Comparison of ENCODE assay signal across 8 mouse cellular contexts in genomic region chr10:30600542-30600966, GRCm38 (mm10). TPM values are rescaled to one million over a fixed set of nuclear protein-coding genes. Genes with fewer than 3 reads are reported as not detected.
DNase-seq lines count a peak whose midpoint lies in the region; ATAC-seq lines count a peak whose summit lies in the region.

Gene Trmt11 (minus strand): TSS chr10:30600749.

- WGBS in embryonic facial prominence, embryonic 14.5 days, result under 1% methylated on average over 7 of the region's 28 CpGs
- WGBS in kidney, embryonic 14.5 days, result under 1% methylated on average over 21 of the region's 28 CpGs
- WGBS in limb, embryonic 15.5 days, result under 1% methylated on average over 28 of the region's 28 CpGs

- H3K4me2 ChIP-seq in embryonic facial prominence, embryonic 14.5 days (ENCODE audit: low read depth, low read length), result peak within 1 kb of the TSS; percentile 81
- H3K4me2 ChIP-seq in kidney, embryonic 14.5 days (replicated peaks; ENCODE audit: low read depth, low read length), result peak within 1 kb of the TSS; percentile 80
- peak within 1 kb of the TSS; percentile 62 for H3K4me2 ChIP-seq in limb, embryonic 15.5 days

- no peaks in the 10 kb centered on the region for H3K27me3 ChIP-seq in embryonic facial prominence, embryonic 14.5 days (replicated peaks; ENCODE audit: control insufficient read depth, insufficient read depth, low read length)
- no peaks in the 10 kb centered on the region for H3K27me3 ChIP-seq in kidney, embryonic 14.5 days (ENCODE audit: control insufficient read depth, insufficient read depth, low read length)
- H3K27me3 ChIP-seq in limb, embryonic 15.5 days, result no peaks in the 10 kb centered on the region

- peak within 1 kb of the TSS; percentile 91 for H3K9ac ChIP-seq in embryonic facial prominence, embryonic 14.5 days (ENCODE audit: low read depth, low read length)
- peak within 1 kb of the TSS; percentile 87 for H3K9ac ChIP-seq in kidney, embryonic 14.5 days (ENCODE audit: low read depth, low read length)
- H3K9ac ChIP-seq in limb, embryonic 15.5 days, result peak within 1 kb of the TSS; percentile 78

- peaks cover 3% of the 10 kb centered on the region; the same call in 1 of the 2 replicates for H3K4me1 ChIP-seq in embryonic facial prominence, embryonic 14.5 days (ENCODE audit: control insufficient read depth, insufficient read depth, low read length)
- peaks cover 7% of the 10 kb centered on the region; the same call in 1 of the 2 replicates for H3K4me1 ChIP-seq in kidney, embryonic 14.5 days (ENCODE audit: control insufficient read depth, insufficient read depth, low read length)
- peaks cover 10% of the 10 kb centered on the region for H3K4me1 ChIP-seq in limb, embryonic 15.5 days

- H3K27ac ChIP-seq in embryonic facial prominence, embryonic 14.5 days (replicated peaks; ENCODE audit: low read depth, low read length), result peak within 1 kb of the TSS; percentile 85
- H3K27ac ChIP-seq in kidney, embryonic 14.5 days (ENCODE audit: low read depth, low read length), result peak within 1 kb of the TSS; percentile 63
- peak within 1 kb of the TSS; percentile 86 for H3K27ac ChIP-seq in limb, embryonic 15.5 days

- peak; percentile 98 for ATAC-seq in embryonic facial prominence, embryonic 14.5 days (ENCODE audit: low read depth)
- peak; percentile 96 for ATAC-seq in kidney, embryonic 14.5 days (ENCODE audit: low FRiP score, low TSS enrichment)
- peak; percentile 91 for ATAC-seq in limb, embryonic 15.5 days (ENCODE audit: insufficient number of reproducible peaks, low FRiP score, low TSS enrichment, low read depth)

- peak within 1 kb of the TSS; percentile 80 for H3K4me3 ChIP-seq in embryonic facial prominence, embryonic 14.5 days (ENCODE audit: low read depth, low read length)
- H3K4me3 ChIP-seq in kidney, embryonic 14.5 days (ENCODE audit: low read length), result peak within 1 kb of the TSS; percentile 82
- peak within 1 kb of the TSS; percentile 75 for H3K4me3 ChIP-seq in limb, embryonic 15.5 days

- peaks cover 12% of the 10 kb centered on the region for H3K36me3 ChIP-seq in embryonic facial prominence, embryonic 14.5 days (ENCODE audit: control insufficient read depth, insufficient read depth, low read length)
- peaks cover 15% of the 10 kb centered on the region for H3K36me3 ChIP-seq in kidney, embryonic 14.5 days (ENCODE audit: control insufficient read depth, insufficient read depth, low read length)
- H3K36me3 ChIP-seq in limb, embryonic 15.5 days, result peaks cover 7% of the 10 kb centered on the region; the same call in 1 of the 2 replicates

- no peaks in the 10 kb centered on the region for H3K9me3 ChIP-seq in embryonic facial prominence, embryonic 14.5 days (ENCODE audit: control insufficient read depth, low read length)
- H3K9me3 ChIP-seq in kidney, embryonic 14.5 days (ENCODE audit: control insufficient read depth, low read length), result no peaks in the 10 kb centered on the region
- no peaks in the 10 kb centered on the region for H3K9me3 ChIP-seq in limb, embryonic 15.5 days

- peak; percentile 89 for DNase-seq in 3T3-L1 (ENCODE audit: low read depth, low spot score)
- DNase-seq in adrenal gland, postnatal 4 days (ENCODE audit: low spot score in 2 of 2), result peak; percentile 83
- peak; percentile 95 for DNase-seq in embryonic facial prominence, embryonic 14.5 days (ENCODE audit: low spot score)
- DNase-seq in heart, adult 8-10 months (ENCODE audit: low spot score), result peak; percentile 92
- peak; percentile 58 to 67 for DNase-seq in monocyte, adult 2 months (ENCODE audit: low read depth in 1 of 2, low spot score in 2 of 2)
- DNase-seq in spleen, postnatal 36 days (ENCODE audit: low spot score in 2 of 2), result peak; percentile 85

RNA-seq across cellular contexts. Expression of gene Trmt11, which starts in this region (rescaled TPM):
- total RNA-seq in adrenal gland, postnatal 4 days (2021), result 10 to 100 TPM; 10.8 to 13.1 TPM
- 21.9 and 22.5 TPM in 2 replicates for polyA plus RNA-seq in embryonic facial prominence, embryonic 14.5 days (2014; fragmentation: Nextera tagmentation; extraction: Ambion mirVana)
- 1 to 10 TPM; 4.9 to 8.2 (median 5.4) TPM for total RNA-seq in heart, adult 8-10 months (2022)
- 32.8 and 42.8 TPM in 2 replicates for polyA plus RNA-seq in kidney, embryonic 14.5 days (2014; fragmentation: Nextera tagmentation; extraction: Ambion mirVana)
- polyA plus RNA-seq in limb, embryonic 15.5 days (2015; fragmentation: Nextera tagmentation; extraction: Ambion mirVana), result 22.7 and 23.4 TPM in 2 replicates

Comparison
In these comparisons a context has a peak if more than half of its experiments do, and no peak if none do; other contexts are left out.
1. Peak in every context shown above with its lines: DNase-seq, ATAC-seq, H3K4me3 ChIP-seq and H3K27ac ChIP-seq.